Mouse (Mus musculus): ENCODE results near the gene Nedd4.

Nedd4 gene

GRCm38 (mm10) chr9:72678771-72679170 lies 16.6 kb downstream of the Nedd4 start:
- no peak for DNase-seq (ENCODE audit: low read depth, low spot score)

GRCm38 (mm10) chr9:72681652-72682228 lies 19.6 kb downstream of the Nedd4 start:
- no peak for DNase-seq (ENCODE audit: low read depth, low spot score)

- DNase-seq (ENCODE audit: low read depth, low spot score), result no peak
Observed at GRCm38 (mm10) chr9:72683268-72683667, 21.1 kb downstream of the Nedd4 start.

- no peak for DNase-seq (ENCODE audit: low read depth, low spot score)
Observed at GRCm38 (mm10) chr9:72685231-72685630, 23.1 kb downstream of the Nedd4 start.

GRCm38 (mm10) chr9:72686506-72686905 lies 24.4 kb downstream of the Nedd4 start:
- no peak for DNase-seq (ENCODE audit: low read depth, low spot score)

GRCm38 (mm10) chr9:72689522-72689921 lies 27.4 kb downstream of the Nedd4 start:
- DNase-seq (ENCODE audit: low read depth, low spot score), result no peak

- DNase-seq (ENCODE audit: low read depth, low spot score), result no peak
Observed at GRCm38 (mm10) chr9:72690811-72691210, 28.7 kb downstream of the Nedd4 start.

- no peak for DNase-seq (ENCODE audit: low read depth, low spot score)
Observed at GRCm38 (mm10) chr9:72691942-72692341, 29.8 kb downstream of the Nedd4 start.

- no peak for DNase-seq (ENCODE audit: low read depth, low spot score)
Observed at GRCm38 (mm10) chr9:72693081-72693696, 31.0 kb downstream of the Nedd4 start.

- DNase-seq (ENCODE audit: low read depth, low spot score), result no peak
Observed at GRCm38 (mm10) chr9:72693861-72694260, 31.7 kb downstream of the Nedd4 start.

- no peak for DNase-seq (ENCODE audit: low read depth, low spot score)
Observed at GRCm38 (mm10) chr9:72696508-72696907, 34.4 kb downstream of the Nedd4 start.

- DNase-seq (ENCODE audit: low read depth, low spot score), result no peak
Observed at GRCm38 (mm10) chr9:72697779-72698178, 35.6 kb downstream of the Nedd4 start.

GRCm38 (mm10) chr9:72699702-72700101 lies 37.6 kb downstream of the Nedd4 start:
- DNase-seq (ENCODE audit: low read depth, low spot score), result no peak

GRCm38 (mm10) chr9:72701441-72701840 lies 39.3 kb downstream of the Nedd4 start:
- DNase-seq (ENCODE audit: low read depth, low spot score), result no peak

GRCm38 (mm10) chr9:72702075-72702474 lies 39.9 kb downstream of the Nedd4 start:
- DNase-seq (ENCODE audit: low read depth, low spot score), result no peak

GRCm38 (mm10) chr9:72703142-72703541 lies 41.0 kb downstream of the Nedd4 start:
- DNase-seq (ENCODE audit: low read depth, low spot score), result no peak

GRCm38 (mm10) chr9:72703754-72704153 lies 41.6 kb downstream of the Nedd4 start:
- DNase-seq (ENCODE audit: low read depth, low spot score), result no peak

- no peak for DNase-seq (ENCODE audit: low read depth, low spot score)
Observed at GRCm38 (mm10) chr9:72705270-72705669, 43.1 kb downstream of the Nedd4 start.

GRCm38 (mm10) chr9:72707999-72708398 lies 45.9 kb downstream of the Nedd4 start:
- DNase-seq (ENCODE audit: low read depth, low spot score), result no peak

- no peak for DNase-seq (ENCODE audit: low read depth, low spot score)
Observed at GRCm38 (mm10) chr9:72708690-72709089, 46.5 kb downstream of the Nedd4 start.

GRCm38 (mm10) chr9:72710060-72710459 lies 47.9 kb downstream of the Nedd4 start:
- DNase-seq (ENCODE audit: low read depth, low spot score), result no peak

GRCm38 (mm10) chr9:72714945-72715344 lies 52.8 kb downstream of the Nedd4 start:
- DNase-seq (ENCODE audit: low read depth, low spot score), result no peak

GRCm38 (mm10) chr9:72716200-72716599 lies 54.1 kb downstream of the Nedd4 start:
- no peak for DNase-seq (ENCODE audit: low read depth, low spot score)

- DNase-seq (ENCODE audit: low read depth, low spot score), result no peak
Observed at GRCm38 (mm10) chr9:72719143-72719542, 57.0 kb downstream of the Nedd4 start.

Data from mesoderm, embryonic 11.5 days (tissue).